23 mouse cellular contexts compared by ENCODE assay signal in genomic region chr1:121393117-121393516, GRCm38 (mm10). TPM values are rescaled to one million over a fixed set of nuclear protein-coding genes. Genes with fewer than 3 reads are reported as not detected.
DNase-seq lines count a peak whose midpoint lies in the region; ATAC-seq and TF ChIP-seq lines count a peak whose summit lies in the region.
"Had no signal": no experiment of that assay in that cellular context is flagged by ENCODE, and none has a peak within 500 bp of the region (broad histone marks: within the 10 kb centered on the region; RNA-seq: fewer than 3 reads in every experiment).

No protein-coding gene starts in this region.

- peaks cover 47% of the 10 kb centered on the region for H3K4me1 ChIP-seq in forebrain, embryonic 15.5 days
- peaks cover 19% of the 10 kb centered on the region for H3K4me1 ChIP-seq in forebrain, embryonic 14.5 days (ENCODE audit: control insufficient read depth, insufficient read depth, low read length)
- H3K4me1 ChIP-seq in neural tube, embryonic 13.5 days (replicated peaks), result peaks cover 61% of the 10 kb centered on the region
- peaks cover 49% of the 10 kb centered on the region for H3K4me1 ChIP-seq in neural tube, embryonic 15.5 days
- H3K4me1 ChIP-seq in embryonic fibroblast, embryonic 13.5 days (ENCODE audit: control insufficient read depth, insufficient read depth, low read length), result peaks cover 26% of the 10 kb centered on the region
- H3K4me1 ChIP-seq in lung, postnatal 0 days (ENCODE audit: insufficient read depth, low read depth, low read length), result no peaks in the 10 kb centered on the region
- no peaks in the 10 kb centered on the region for H3K4me1 ChIP-seq in thymus, adult 2 months (replicated peaks; ENCODE audit: control insufficient read depth, insufficient read depth, low read length)
- H3K4me1 ChIP-seq: embryonic facial prominence, embryonic 12.5 days had no signal

- no peaks in the 10 kb centered on the region for H3K27me3 ChIP-seq in forebrain, embryonic 15.5 days
- no peaks in the 10 kb centered on the region for H3K27me3 ChIP-seq in forebrain, embryonic 14.5 days (replicated peaks; ENCODE audit: control insufficient read depth, insufficient read depth, low read length)
- H3K27me3 ChIP-seq in neural tube, embryonic 13.5 days, result no peaks in the 10 kb centered on the region
- no peaks in the 10 kb centered on the region for H3K27me3 ChIP-seq in neural tube, embryonic 15.5 days (replicated peaks)
- no peaks in the 10 kb centered on the region for H3K27me3 ChIP-seq in Patski
- no peaks in the 10 kb centered on the region for H3K27me3 ChIP-seq in lung, postnatal 0 days (replicated peaks; ENCODE audit: insufficient read depth, low read length)
- H3K27me3 ChIP-seq in thymus, adult 2 months (ENCODE audit: control insufficient read depth, insufficient read depth, low read length), result no peaks in the 10 kb centered on the region
- H3K27me3 ChIP-seq: embryonic facial prominence, embryonic 12.5 days; forebrain, embryonic 12.5 days had no signal

- no peak for TF ChIP-seq EP300 in lung, postnatal 0 days (IDR thresholded peaks at IDR 0.05)

- H3K27ac ChIP-seq in forebrain, embryonic 15.5 days (replicated peaks), result 0 out of 2 replicates have a peak overlapping the region, but pooled peaks have one; percentile 23
- no peak overlapping the region for H3K27ac ChIP-seq in forebrain, embryonic 14.5 days (ENCODE audit: low read depth, low read length)
- 0 out of 2 replicates have a peak overlapping the region, but pooled peaks have one; percentile 14 for H3K27ac ChIP-seq in neural tube, embryonic 13.5 days (replicated peaks)
- no peak overlapping the region for H3K27ac ChIP-seq in neural tube, embryonic 15.5 days (replicated peaks)
- H3K27ac ChIP-seq in embryonic fibroblast, embryonic 13.5 days (ENCODE audit: insufficient read depth, low read length), result peak overlapping the region; percentile 84
- H3K27ac ChIP-seq in lung, postnatal 0 days (ENCODE audit: low read length), result no peak overlapping the region
- no peak overlapping the region for H3K27ac ChIP-seq in thymus, adult 2 months (ENCODE audit: control insufficient read depth, insufficient read depth, low read length)
- H3K27ac ChIP-seq: embryonic facial prominence, embryonic 12.5 days; forebrain, embryonic 10.5 days; forebrain, embryonic 12.5 days had no signal

- no peaks in the 10 kb centered on the region for H3K36me3 ChIP-seq in forebrain, embryonic 15.5 days
- H3K36me3 ChIP-seq in forebrain, embryonic 14.5 days (ENCODE audit: control insufficient read depth, insufficient read depth, low read length), result no peaks in the 10 kb centered on the region
- no peaks in the 10 kb centered on the region for H3K36me3 ChIP-seq in neural tube, embryonic 13.5 days
- no peaks in the 10 kb centered on the region for H3K36me3 ChIP-seq in neural tube, embryonic 15.5 days
- H3K36me3 ChIP-seq in lung, postnatal 0 days (ENCODE audit: insufficient read depth, low read length), result no peaks in the 10 kb centered on the region
- H3K36me3 ChIP-seq in thymus, adult 2 months (ENCODE audit: control insufficient read depth, insufficient read depth, low read length), result no peaks in the 10 kb centered on the region
- H3K36me3 ChIP-seq: embryonic facial prominence, embryonic 12.5 days; forebrain, embryonic 10.5 days; forebrain, embryonic 12.5 days had no signal

- TF ChIP-seq POLR2A in embryonic fibroblast, embryonic 13.5 days (IDR thresholded peaks at IDR 0.05; ENCODE audit: low read depth, low read length), result no peak
- no peak for TF ChIP-seq POLR2A in thymus, adult 2 months (IDR thresholded peaks at IDR 0.05; ENCODE audit: control insufficient read depth, extremely low read depth, insufficient read depth, low read length, poor library complexity)

- in situ Hi-C loops in Patski (cut with MboI; ENCODE audit: low pct_unique_long_range_greater_than_20kb), result loop anchor here (5.0 kb wide), 1 partner anchor 66 kb away; no protein-coding TSS in a partner anchor

- POLR2A ChIA-PET in Patski (lab: Charles Lee), result interaction anchor here (1.2 kb wide), 1 partner anchor 65 kb away, joined by 3 read pairs; no protein-coding TSS in a partner anchor

- H3K4me3 ChIP-seq in forebrain, embryonic 15.5 days, result no peak overlapping the region
- no peak overlapping the region for H3K4me3 ChIP-seq in forebrain, embryonic 14.5 days (ENCODE audit: low read depth, low read length)
- no peak overlapping the region for H3K4me3 ChIP-seq in neural tube, embryonic 13.5 days
- H3K4me3 ChIP-seq in neural tube, embryonic 15.5 days (replicated peaks), result no peak overlapping the region
- no peak overlapping the region for H3K4me3 ChIP-seq in embryonic fibroblast, embryonic 13.5 days (ENCODE audit: insufficient read depth, low read length)
- H3K4me3 ChIP-seq in lung, postnatal 0 days (ENCODE audit: low read depth, low read length), result no peak overlapping the region
- H3K4me3 ChIP-seq in thymus, adult 2 months (ENCODE audit: control insufficient read depth, insufficient read depth, low read length), result no peak overlapping the region
- H3K4me3 ChIP-seq: embryonic facial prominence, embryonic 12.5 days; erythroblast, embryonic 14.5 days; forebrain, embryonic 10.5 days; forebrain, embryonic 12.5 days had no signal

- no peak for ATAC-seq in forebrain, embryonic 15.5 days (replicated peaks)
- no peak for ATAC-seq in forebrain, embryonic 14.5 days
- ATAC-seq in neural tube, embryonic 13.5 days (ENCODE audit: low read depth), result no peak
- no peak for ATAC-seq in neural tube, embryonic 15.5 days (ENCODE audit: low FRiP score)
- peak; percentile 77 for ATAC-seq in Patski
- no peak for ATAC-seq in lung, postnatal 0 days
- ATAC-seq: forebrain, embryonic 16.5 days had no signal

- DNase-seq in forebrain, embryonic 14.5 days (ENCODE audit: low spot score), result no peak
- DNase-seq in Patski (ENCODE audit: low read depth, low spot score), result no peak
- no peak for DNase-seq in lung, postnatal 0 days (ENCODE audit: low spot score)
- no peak for DNase-seq in thymus, adult 2 months
- DNase-seq: adrenal gland, adult 2 months; adrenal gland, postnatal 10 days; adrenal gland, postnatal 25 days; cerebellum, adult 11 months; cerebellum, adult 18-20 months; cerebellum, adult 8-10 months; cerebellum, adult 9-11 months; cerebellum, postnatal 14 days; cerebellum, postnatal 36 days; embryo, embryonic 11 days had no signal

- no peak overlapping the region for H3K9ac ChIP-seq in forebrain, embryonic 15.5 days (replicated peaks)
- H3K9ac ChIP-seq in forebrain, embryonic 14.5 days (ENCODE audit: low read length), result no peak overlapping the region
- no peak overlapping the region for H3K9ac ChIP-seq in neural tube, embryonic 13.5 days
- H3K9ac ChIP-seq in neural tube, embryonic 15.5 days (replicated peaks), result no peak overlapping the region
- no peak overlapping the region for H3K9ac ChIP-seq in lung, postnatal 0 days (replicated peaks; ENCODE audit: low read depth)
- H3K9ac ChIP-seq: embryonic facial prominence, embryonic 12.5 days; forebrain, embryonic 12.5 days had no signal

- CTCF ChIA-PET in Patski (lab: Charles Lee), result interaction anchor here (0.9 to 3.1 kb wide), 6 partner anchors 14 to 144 kb away, joined by 3 to 11 read pairs (median 4); no protein-coding TSS in a partner anchor

- H3K9me3 ChIP-seq in forebrain, embryonic 15.5 days, result no peaks in the 10 kb centered on the region
- no peaks in the 10 kb centered on the region for H3K9me3 ChIP-seq in forebrain, embryonic 14.5 days (replicated peaks; ENCODE audit: control insufficient read depth, low read length)
- no peaks in the 10 kb centered on the region for H3K9me3 ChIP-seq in neural tube, embryonic 13.5 days
- H3K9me3 ChIP-seq in neural tube, embryonic 15.5 days (replicated peaks), result no peaks in the 10 kb centered on the region
- H3K9me3 ChIP-seq in lung, postnatal 0 days (ENCODE audit: low read length), result no peaks in the 10 kb centered on the region
- H3K9me3 ChIP-seq: embryonic facial prominence, embryonic 12.5 days; forebrain, embryonic 10.5 days; forebrain, embryonic 12.5 days had no signal

- 63% methylated on average over 2 of the region's 2 CpGs for WGBS in forebrain, embryonic 15.5 days
- WGBS in forebrain, embryonic 14.5 days, result 66% methylated on average over 2 of the region's 2 CpGs
- 62% methylated on average over 2 of the region's 2 CpGs for WGBS in neural tube, embryonic 13.5 days
- WGBS in neural tube, embryonic 15.5 days, result 65% methylated on average over 2 of the region's 2 CpGs
- 71% methylated on average over 2 of the region's 2 CpGs for WGBS in lung, postnatal 0 days
- 80% methylated on average over 2 of the region's 2 CpGs for WGBS in thymus, adult 2 months

- no peak overlapping the region for H3K4me2 ChIP-seq in forebrain, embryonic 15.5 days (replicated peaks)
- no peak overlapping the region for H3K4me2 ChIP-seq in forebrain, embryonic 14.5 days (ENCODE audit: low read length)
- H3K4me2 ChIP-seq in neural tube, embryonic 13.5 days, result no peak overlapping the region
- H3K4me2 ChIP-seq in neural tube, embryonic 15.5 days, result no peak overlapping the region
- H3K4me2 ChIP-seq in lung, postnatal 0 days (replicated peaks; ENCODE audit: low read depth, low read length), result no peak overlapping the region
- H3K4me2 ChIP-seq: embryonic facial prominence, embryonic 12.5 days; forebrain, embryonic 12.5 days had no signal

- no peak for TF ChIP-seq CTCF in Patski (IDR thresholded peaks at IDR 0.05)
- no peak for TF ChIP-seq CTCF in embryonic fibroblast, embryonic 13.5 days (IDR thresholded peaks at IDR 0.05; ENCODE audit: borderline replicate concordance, insufficient read depth, low read length)
- no peak for TF ChIP-seq CTCF in lung, postnatal 0 days (IDR thresholded peaks at IDR 0.05)
- no peak for TF ChIP-seq CTCF in thymus, adult 2 months (IDR thresholded peaks at IDR 0.05; ENCODE audit: borderline replicate concordance, control insufficient read depth, extremely low read depth, insufficient read depth, low read length, poor library complexity)

RNA-seq across cellular contexts. Expression of gene Ccdc93, which starts 37.7 kb away (rescaled TPM):
- polyA plus RNA-seq in forebrain, embryonic 15.5 days (2015; fragmentation: Nextera tagmentation; extraction: Ambion mirVana), result 11.5 and 12.9 TPM in 2 replicates
- polyA plus RNA-seq in forebrain, embryonic 14.5 days (2014; fragmentation: Nextera tagmentation; extraction: Ambion mirVana), result 5.8 and 8.2 TPM in 2 replicates
- polyA plus RNA-seq in neural tube, embryonic 13.5 days (2015; fragmentation: Nextera tagmentation; extraction: Ambion mirVana), result 9.3 and 11.6 TPM in 2 replicates
- 9.7 and 12.2 TPM in 2 replicates for polyA plus RNA-seq in neural tube, embryonic 15.5 days (2015; fragmentation: Nextera tagmentation; extraction: Ambion mirVana)
- polyA plus RNA-seq in Patski (2021), result 22.0 TPM
- polyA plus RNA-seq in embryonic fibroblast, embryonic 13.5 days (2011; ENCODE audit: insufficient read length, low read depth, missing spikeins), result 22.7 and 23.9 TPM in 2 replicates
- 3.4 and 4.7 TPM in 2 replicates for polyA plus RNA-seq in lung, postnatal 0 days (2015; fragmentation: Nextera tagmentation; extraction: Ambion mirVana)
- 23.2 and 25.6 TPM in 2 replicates for polyA plus RNA-seq in thymus, adult 2 months (2012; rRNA removed)

Comparison
In these comparisons a context has a peak if more than half of its experiments do, and no peak if none do; other contexts are left out.
1. H3K27ac ChIP-seq: peak in forebrain, embryonic 15.5 days (single experiment), neural tube, embryonic 13.5 days (single experiment) and embryonic fibroblast, embryonic 13.5 days (single experiment); none in forebrain, embryonic 14.5 days (single experiment), neural tube, embryonic 15.5 days (single experiment), lung, postnatal 0 days (single experiment) and thymus, adult 2 months (single experiment).